Mouse (Mus musculus) cerebellum, adult 18-20 months (tissue): ENCODE results near the gene Vmn2r1.

Source experiments
- DNase-seq, 2 experiments: peaks; one replicate each; pipeline ENCODE4 v3.0.0; 2021

Vmn2r1 gene

DNA sequence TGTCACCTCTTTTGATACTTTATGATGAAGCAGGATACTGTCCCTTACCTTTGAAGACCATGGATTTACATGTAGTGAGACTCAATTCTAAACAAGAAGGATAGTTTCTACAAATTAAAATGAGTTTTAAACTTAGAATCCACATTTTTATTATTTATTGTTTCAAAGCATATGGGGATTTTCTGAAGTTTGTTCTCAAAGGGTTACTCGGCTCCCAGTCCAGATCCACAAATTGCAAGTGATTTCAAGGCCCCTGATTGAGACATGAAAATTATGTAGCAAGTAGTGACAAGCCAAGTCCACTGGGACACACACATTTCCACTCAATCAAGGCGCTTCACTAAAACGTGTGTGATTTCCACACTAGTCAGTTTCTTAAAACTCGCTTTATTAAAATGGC, at the start of gene Vmn2r1:
Vmn2r1 (plus strand) TSS at position 301 of the 400 bp plus-strand sequence.
- no peak for DNase-seq

- DNase-seq = no peak
Measured at GRCm38 (mm10) chr3:64038136-64038841, 43.1 kb upstream of the Vmn2r1 start.

DNA sequence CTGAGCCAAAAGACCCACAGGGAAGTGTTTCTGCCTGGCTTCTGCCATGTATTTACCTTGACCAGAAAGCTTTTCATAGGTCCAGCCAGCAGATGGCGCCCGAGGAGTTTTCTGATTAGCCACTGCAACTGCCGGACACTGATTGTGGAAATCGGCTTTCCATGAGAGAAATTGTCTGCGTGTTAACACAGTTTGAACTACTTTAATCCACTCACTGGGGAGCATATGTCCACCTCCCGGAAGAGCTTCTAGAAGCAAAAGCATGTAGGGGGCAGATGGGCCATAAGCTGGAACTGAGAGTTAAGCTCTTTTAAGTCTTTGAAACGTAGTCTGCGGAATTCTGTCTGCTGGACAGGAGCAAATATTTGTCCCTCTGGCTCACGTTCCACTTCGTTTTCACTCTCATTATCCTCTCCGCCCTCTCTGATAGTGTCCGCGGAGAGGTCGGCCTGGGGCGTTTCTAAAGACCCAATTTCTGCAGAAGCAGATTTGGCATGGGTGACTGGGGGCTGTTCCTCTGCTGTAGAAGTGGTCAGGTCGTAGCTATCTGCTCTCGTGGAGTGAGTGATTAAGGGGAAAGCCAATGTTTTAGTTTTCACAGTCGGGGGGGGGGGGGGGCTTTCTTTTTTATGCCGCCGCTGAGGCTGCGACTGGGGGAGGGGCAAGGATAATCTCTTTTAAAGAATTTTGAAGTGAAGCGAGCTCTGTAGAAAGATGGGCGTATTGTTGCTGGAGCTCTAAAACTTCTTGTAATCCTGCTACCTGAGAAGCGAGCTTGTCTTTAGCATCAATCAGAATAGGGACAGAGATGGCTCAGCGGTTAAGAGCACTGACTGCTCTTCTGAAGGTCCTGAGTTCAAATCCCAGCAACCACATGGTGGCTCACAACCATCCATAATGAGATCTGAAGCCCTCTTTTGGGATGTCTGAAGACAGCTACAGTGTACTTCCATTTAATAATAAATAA, 41.2 kb upstream of the Vmn2r1 start:
- peak; percentile 88 to 89 for DNase-seq

GRCm38 (mm10) chr3:64112707-64113106, 31.4 kb downstream of the Vmn2r1 start:
- DNase-seq = no peak

DNA sequence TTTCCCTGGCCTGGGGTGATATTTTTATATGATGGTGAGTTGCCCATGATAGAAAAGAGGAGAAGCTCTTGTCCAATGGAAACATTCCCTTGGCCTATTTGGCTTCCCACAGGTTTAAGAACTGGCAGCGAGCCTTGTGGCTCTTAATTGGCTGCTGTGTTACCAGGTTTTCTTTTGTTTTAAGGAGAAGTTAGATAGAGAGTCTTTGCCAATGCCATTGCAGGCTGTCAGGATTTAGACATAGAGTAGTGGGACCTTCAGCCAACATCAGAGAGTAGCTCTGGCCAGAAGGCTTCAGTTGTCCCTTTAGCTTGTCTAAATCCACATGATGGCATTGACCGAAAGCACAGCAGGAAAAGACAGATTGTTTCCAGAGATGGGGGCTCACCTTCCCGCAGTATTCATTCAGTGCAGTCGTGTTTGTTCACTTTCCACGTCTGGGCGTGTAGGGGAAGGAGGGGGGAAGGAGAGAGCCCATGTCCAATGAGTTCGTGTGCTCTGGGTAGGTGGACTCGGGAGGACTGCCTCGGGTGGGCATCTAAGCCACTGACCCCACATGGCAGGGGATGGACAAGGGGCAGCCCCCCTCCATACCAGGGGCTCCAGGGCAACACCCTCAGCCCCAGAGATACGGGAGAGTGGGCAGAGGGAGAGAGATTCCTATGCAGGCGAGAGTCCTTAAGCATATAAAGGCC, 32.2 kb downstream of the Vmn2r1 start:
- DNase-seq = peak; percentile 3 to 9

- no peak for DNase-seq
Measured at GRCm38 (mm10) chr3:64141878-64142508, 60.6 kb downstream of the Vmn2r1 start, which contains the start of gene Vmn2r2. TSS of gene Vmn2r2 (minus strand) at chr3:64141928.
